Mouse (Mus musculus): ENCODE results near the gene Faim2.

The Faim2 gene

GRCm38 (mm10) chr15:99505324-99506095, 22.5 kb downstream of the Faim2 start:
- peak; percentile 56 for DNase-seq (ENCODE audit: low spot score)

DNA sequence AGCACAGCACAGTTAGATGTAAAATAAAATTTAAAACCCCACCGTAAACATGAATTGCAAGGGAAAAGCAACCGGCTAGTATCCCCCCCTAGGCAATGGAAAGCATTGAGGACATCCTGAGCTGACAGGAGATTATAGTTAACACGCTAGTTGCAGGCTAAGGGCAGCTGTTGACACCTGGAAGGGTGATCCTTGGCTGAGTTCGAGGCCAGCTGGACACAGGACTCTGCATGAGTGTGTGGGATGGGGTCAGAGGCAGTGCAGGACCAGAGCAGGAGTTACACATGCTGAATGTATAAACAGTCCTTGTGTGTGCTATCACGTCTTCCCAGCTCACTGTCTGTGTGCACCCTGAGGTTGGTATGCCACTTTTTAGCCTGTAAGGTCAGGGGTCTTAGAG, 24.7 kb downstream of the Faim2 start:
- DNase-seq (ENCODE audit: low spot score) = no peak

DNA sequence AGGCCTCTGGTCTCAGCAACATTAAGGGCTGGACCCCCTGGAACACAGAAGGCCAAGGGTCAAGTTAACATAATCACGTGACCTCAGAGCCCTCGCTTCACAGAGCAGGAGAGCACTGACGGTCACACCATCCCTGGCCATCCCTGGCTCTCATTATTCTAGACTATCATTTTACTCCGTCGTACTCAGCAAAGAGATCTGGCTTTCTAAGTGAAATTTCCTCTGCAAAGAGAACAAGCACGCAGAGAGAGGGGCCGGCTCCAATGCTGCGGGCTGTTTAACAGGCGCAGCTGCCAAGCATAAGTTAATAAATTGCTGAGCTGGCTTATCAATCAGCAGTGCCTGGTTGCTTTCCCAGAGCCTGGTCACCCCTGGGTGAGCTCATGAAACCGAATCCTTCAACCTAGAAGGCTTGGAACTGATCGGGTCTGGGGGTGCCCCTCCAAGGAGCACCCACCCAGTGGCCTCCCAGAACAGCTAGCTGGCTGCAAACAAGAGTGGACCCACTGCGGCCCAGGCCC, 25.6 kb downstream of the Faim2 start:
- no peak for DNase-seq (ENCODE audit: low spot score)

DNA sequence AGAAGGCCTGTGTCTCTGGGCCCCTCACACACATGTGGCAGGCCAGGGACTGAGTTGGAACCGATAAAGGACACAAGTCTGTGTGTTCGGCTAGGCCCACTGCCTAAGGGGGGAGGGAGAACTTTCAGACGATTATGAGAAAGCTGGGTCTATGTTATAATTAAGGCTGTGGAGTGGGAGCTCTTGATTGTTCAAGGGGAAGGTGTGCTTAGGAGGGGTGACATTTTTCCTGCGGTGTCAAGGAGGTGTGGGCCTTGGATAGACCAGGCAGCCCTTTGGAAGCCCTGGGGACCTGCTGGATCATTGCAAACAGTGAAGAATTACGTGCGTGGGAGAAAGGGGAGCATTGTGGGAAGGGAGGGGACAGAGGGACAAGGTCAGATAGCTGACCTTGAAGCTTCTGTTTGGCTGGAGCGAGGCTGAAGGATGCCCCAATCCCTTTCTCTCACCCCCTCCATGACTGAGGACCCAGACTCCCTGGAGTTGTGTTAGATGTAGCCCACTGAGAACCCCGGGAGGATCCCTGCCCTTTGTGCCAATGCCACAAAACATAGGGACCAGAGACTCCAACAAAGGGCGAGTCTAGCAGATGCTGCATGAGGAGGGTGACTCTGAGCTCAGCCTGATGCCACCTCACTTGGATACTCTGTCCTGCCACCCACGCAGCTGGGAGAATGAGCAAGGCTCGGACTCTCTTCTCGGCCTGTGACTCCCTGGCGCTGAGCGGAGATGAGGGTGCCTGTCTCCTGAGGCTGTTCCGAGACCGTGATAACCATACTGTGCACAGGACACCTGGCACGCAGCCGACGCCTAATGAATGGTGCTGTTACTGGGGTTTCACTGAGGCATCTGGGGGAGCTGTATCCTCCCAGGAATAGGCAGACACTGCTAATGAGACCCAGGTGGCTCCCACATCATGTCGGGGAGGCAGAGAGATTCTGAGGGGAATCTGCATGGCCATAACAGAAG, 26.4 kb downstream of the Faim2 start:
- DNase-seq (ENCODE audit: low spot score) = no peak

GRCm38 (mm10) chr15:99500320-99500719, 27.6 kb downstream of the Faim2 start:
- no peak for DNase-seq (ENCODE audit: low spot score)

DNA sequence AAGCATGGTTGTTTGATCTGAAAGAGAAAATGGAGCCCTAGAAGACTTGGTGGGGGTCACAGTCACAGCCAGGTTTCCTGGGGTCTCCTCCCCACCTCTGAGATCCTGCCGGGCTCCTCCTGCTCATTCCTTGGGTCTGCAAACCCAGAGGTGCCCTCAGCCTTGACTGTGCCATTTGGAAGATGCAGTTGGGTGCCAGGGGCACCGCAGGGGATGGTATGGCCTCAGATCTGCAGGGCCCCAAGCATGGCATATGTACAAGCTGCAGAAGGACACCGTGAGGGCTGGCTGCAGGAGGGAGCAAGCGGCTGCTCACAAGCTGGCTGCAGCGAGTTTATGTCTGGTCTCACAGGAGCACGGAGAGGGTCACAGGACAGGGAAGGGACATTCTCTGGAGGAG, 28.2 kb downstream of the Faim2 start:
- DNase-seq (ENCODE audit: low spot score) = no peak

- peak; percentile 41 for DNase-seq (ENCODE audit: low spot score)
These were observed 29.2 kb downstream of the Faim2 start for GRCm38 (mm10) chr15:99498781-99499180.

DNA sequence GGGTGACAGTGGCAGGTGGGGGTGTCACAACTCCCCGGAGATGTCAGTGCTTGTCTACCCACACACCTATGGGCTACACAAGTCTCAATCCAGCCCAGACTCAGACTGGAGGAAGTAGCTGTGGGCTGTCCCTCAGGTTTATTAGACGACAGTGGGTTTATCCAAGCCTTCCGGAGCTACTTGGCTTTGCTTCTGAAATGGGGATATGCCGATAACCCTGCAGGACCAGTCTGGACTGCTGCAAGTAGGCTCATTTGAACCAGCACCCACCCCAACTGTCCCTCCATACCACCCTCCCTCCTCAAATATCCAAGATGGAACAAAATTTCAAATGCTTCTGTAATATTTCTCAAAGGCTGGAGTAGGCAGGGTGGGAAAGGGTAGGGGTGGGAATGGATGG, 29.6 kb downstream of the Faim2 start:
- DNase-seq (ENCODE audit: low spot score) = no peak

DNA sequence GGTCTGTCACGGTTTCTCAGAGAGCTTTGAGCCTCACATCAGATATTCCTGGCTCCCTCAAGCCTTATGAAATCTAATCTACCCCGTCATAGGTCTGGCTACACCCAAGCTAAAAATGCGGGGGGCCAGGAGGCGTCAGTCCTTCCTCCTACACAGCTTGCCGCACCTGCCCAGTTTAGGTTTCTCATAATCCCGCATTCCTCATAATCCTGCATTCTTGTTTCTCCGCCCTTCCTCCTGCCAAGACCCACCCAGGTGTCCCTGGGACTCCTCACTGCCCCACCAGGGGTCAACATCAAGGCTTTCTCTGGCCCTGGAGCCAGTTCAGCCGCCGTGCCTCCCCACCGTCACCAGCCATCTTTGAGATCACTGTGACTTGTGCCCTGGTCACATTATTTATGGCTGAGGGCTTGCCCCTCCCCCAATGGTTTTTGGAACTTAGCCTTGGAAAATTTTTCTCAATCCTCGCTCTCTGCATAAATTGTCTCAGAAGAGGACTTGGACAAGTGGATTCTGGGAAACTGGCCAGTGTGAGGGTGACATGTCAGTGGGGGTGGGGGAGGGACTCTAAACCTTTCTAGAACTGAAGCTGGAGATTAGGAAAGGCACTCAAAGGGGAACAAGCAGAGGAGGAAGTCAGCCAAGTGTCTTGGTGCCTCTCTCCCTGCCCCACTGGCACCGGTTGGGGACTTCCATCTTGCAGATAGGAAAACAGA, 30.3 kb downstream of the Faim2 start:
- no peak for DNase-seq (ENCODE audit: low spot score)

DNA sequence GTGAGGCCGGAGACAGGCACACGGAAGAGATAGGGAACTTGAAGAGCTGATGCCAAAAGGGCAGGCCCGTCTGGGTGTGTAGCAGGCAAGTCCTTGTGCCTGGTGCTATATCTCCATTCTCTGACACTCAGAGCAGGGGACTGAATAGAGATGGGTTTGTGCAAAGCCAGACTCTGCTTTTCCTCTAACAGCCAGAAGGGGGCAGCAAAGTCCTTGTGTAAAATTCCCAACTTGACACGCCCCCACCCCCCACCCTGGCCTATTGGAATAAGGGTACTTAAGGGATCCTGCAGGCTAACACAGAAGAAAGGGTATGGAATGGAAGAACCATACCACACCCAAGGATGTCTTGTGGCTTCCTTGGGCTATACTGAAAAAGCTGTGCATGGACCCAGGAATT, 30.9 kb downstream of the Faim2 start:
- DNase-seq (ENCODE audit: low spot score) = no peak

DNA sequence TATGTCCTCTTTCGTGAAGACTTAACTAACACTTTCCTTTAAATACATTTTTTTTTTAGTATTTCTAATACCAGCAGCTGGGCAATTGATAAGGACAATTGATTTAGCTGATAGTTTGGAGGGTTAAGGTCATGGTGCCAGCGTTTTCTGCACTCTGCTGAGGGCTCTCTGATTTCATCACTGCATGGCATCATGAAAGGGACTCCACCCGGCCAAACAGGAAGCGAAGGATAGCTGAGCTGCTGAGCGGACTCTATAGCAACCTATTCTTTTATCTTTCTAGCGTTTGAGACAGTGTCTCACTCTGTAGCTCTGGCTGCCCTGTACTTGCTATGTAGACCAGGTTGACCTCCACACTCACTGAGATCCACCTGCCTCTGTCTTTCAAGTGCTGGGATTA, 43.2 kb downstream of the Faim2 start:
- no peak for DNase-seq (ENCODE audit: low spot score)

DNA sequence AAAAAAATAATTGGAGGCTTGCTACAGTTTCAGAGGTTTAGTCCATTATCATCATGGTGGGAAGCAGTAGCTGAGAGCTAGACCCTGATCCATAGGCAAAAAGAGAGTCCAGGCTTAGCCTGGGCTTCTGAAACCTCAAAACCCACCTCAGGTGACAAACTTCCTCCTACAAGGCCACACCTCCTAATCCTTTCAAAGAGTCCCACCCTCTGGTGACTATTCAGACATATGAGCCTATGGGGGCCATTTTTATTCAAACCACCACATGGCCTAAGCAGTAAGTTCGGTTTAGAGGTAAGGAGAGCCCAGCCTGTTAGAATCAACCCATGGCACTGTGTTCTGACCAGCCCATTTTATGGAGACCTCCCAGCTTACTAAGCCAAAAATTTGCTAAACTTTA, 52.2 kb downstream of the Faim2 start:
- no peak for DNase-seq (ENCODE audit: low spot score)

- DNase-seq (ENCODE audit: low spot score) = peak; percentile 83
These were observed 53.4 kb downstream of the Faim2 start, which contains the start of gene Bcdin3d for GRCm38 (mm10) chr15:99474576-99474926. Gene Bcdin3d (minus strand): TSS chr15:99474730.

GRCm38 (mm10) chr15:99473801-99474575, 54.0 kb downstream of the Faim2 start:
- DNase-seq (ENCODE audit: low spot score) = peak; percentile 66

GRCm38 (mm10) chr15:99472972-99473371, 55.0 kb downstream of the Faim2 start:
- no peak for DNase-seq (ENCODE audit: low spot score)

GRCm38 (mm10) chr15:99471677-99472063, 56.3 kb downstream of the Faim2 start:
- DNase-seq (ENCODE audit: low spot score) = no peak

- no peak for DNase-seq (ENCODE audit: low spot score)
These were observed 56.8 kb downstream of the Faim2 start for GRCm38 (mm10) chr15:99470971-99471676.

DNA sequence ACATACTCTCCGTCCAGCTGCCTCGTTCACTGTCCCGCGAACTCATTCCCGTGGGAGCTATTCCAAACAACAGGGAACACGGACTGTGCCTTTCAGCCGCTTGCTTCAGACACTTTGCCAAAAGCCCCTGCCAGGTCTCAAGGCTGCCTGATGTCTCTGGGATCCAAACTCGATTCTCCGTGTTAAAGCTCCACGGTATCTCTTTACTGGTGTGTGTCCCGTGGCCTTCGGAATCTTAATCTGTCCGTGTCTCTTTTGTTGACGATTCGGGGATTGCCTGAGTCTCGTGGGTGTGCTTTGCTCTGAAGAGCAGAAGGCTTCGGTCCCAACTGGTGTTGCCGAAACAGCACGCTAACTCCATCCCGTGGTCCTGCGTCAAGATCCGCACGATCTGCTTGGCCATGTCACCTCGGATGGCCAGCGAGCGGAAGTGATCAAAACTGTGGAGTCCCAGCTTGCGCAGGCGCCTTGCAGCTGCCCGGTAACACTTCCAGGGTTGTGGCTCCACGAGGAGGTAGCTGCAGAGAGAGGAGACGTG, 57.7 kb downstream of the Faim2 start:
- DNase-seq (ENCODE audit: low spot score) = no peak

- no peak for DNase-seq (ENCODE audit: low spot score)
These were observed 58.2 kb downstream of the Faim2 start for GRCm38 (mm10) chr15:99469736-99470135.

GRCm38 (mm10) chr15:99469067-99469466, 58.9 kb downstream of the Faim2 start:
- no peak for DNase-seq (ENCODE audit: low spot score)
